Mouse (Mus musculus): ENCODE measurements around the gene Slc2a4. TPM values are rescaled to one million over a fixed set of nuclear protein-coding genes. Genes with fewer than 3 reads are reported as not detected.

Slc2a4 gene
- polyA plus RNA-seq, 1 experiment from 2014 or later, result 7.9 TPM

GRCm38 (mm10) chr11:69979827-69980195, 31.8 kb upstream of the Slc2a4 start:
- ATAC-seq (ENCODE audit: low FRiP score) (no peak), DNase-seq (ENCODE audit: low spot score) (no peak)
- WGBS, result 4% methylated on average over 16 of the region's 16 CpGs
- peak overlapping the region; percentile 54 for H3K9ac ChIP-seq (ENCODE audit: low read depth, low read length)
- H3K9me3 ChIP-seq (ENCODE audit: control insufficient read depth, low read length), result no peaks in the 10 kb centered on the region
- peaks cover 11% of the 10 kb centered on the region for H3K4me1 ChIP-seq (replicated peaks; ENCODE audit: control insufficient read depth, insufficient read depth, low read length)
- H3K4me2 ChIP-seq (replicated peaks; ENCODE audit: low read depth, low read length), result peak overlapping the region; percentile 77
- H3K4me3 ChIP-seq (ENCODE audit: low read depth, low read length), result peak overlapping the region; percentile 94
- H3K36me3 ChIP-seq (ENCODE audit: control insufficient read depth, insufficient read depth, low read length), result no peaks in the 10 kb centered on the region; the same call in 1 of the 2 replicates
- peak overlapping the region; percentile 99 for H3K27ac ChIP-seq (ENCODE audit: low read depth, low read length)
- H3K27me3 ChIP-seq (ENCODE audit: control insufficient read depth, insufficient read depth, low read length), result no peaks in the 10 kb centered on the region

DNA sequence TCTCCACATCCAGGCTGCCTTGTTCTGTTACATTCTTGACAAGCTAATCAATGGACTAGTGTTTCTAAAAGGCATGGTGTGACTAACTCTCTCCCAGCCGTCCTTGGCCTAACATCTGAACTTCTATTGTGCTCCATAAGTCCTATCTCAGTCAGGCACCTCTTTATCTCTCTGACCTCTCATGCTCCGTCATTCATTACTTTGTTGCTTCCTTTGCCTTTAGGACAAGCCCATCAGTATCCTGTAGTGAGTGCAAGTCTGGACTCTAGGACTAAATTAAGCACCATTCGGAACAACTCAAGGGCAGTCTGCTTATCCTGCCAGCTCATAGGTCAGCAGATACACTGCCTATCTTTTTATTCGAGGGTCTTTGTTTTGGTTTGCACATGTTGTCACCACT, 28.3 kb upstream of the Slc2a4 start:
- no peak for DNase-seq (ENCODE audit: low spot score)

DNA sequence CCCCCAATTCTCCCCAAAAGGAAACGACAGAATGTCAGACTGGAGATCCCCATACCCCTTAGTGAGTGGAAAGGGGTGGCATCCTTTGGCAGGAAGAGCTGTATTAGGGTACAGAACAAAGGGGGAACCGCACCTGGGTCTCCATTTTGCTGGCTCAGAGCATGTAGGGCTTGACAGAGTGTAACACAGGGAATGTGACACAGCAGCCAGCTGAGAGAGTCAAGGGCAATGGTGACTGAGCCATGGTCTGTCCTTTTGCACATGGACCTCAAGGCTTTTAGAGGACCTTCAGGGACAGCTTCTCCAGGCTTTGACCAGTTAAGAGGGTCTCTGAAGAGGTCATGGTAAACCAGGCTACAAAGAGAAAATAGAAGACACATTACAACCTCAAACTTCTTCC, 26.9 kb upstream of the Slc2a4 start:
- 94% methylated on average over 2 of the region's 2 CpGs for WGBS
- Histone ChIP-seq H3K4me1 (replicated peaks; ENCODE audit: control insufficient read depth, insufficient read depth, low read length) (no peaks in the 10 kb centered on the region), H3K27me3 (ENCODE audit: control insufficient read depth, insufficient read depth, low read length) (no peaks in the 10 kb centered on the region), H3K27ac (ENCODE audit: low read depth, low read length) (no peak overlapping the region), H3K36me3 (ENCODE audit: control insufficient read depth, insufficient read depth, low read length) (peaks cover 3% of the 10 kb centered on the region; the same call in 1 of the 2 replicates), H3K4me3 (ENCODE audit: low read depth, low read length) (no peak overlapping the region), H3K9ac (ENCODE audit: low read depth, low read length) (no peak overlapping the region), H3K4me2 (replicated peaks; ENCODE audit: low read depth, low read length) (no peak overlapping the region), H3K9me3 (ENCODE audit: control insufficient read depth, low read length) (no peaks in the 10 kb centered on the region)
- ATAC-seq (ENCODE audit: low FRiP score) (no peak), DNase-seq (ENCODE audit: low spot score) (no peak)

More for the DNA sequence above, 28.3 kb upstream of the Slc2a4 start:
- H3K36me3 ChIP-seq (ENCODE audit: control insufficient read depth, insufficient read depth, low read length), result no peaks in the 10 kb centered on the region; the same call in 1 of the 2 replicates
- no peak overlapping the region for H3K27ac ChIP-seq (ENCODE audit: low read depth, low read length)
- H3K4me3 ChIP-seq (ENCODE audit: low read depth, low read length), result no peak overlapping the region
- no peak for ATAC-seq (ENCODE audit: low FRiP score)
- H3K4me1 ChIP-seq (replicated peaks; ENCODE audit: control insufficient read depth, insufficient read depth, low read length), result no peaks in the 10 kb centered on the region
- no peak overlapping the region for H3K4me2 ChIP-seq (replicated peaks; ENCODE audit: low read depth, low read length)
- H3K9ac ChIP-seq (ENCODE audit: low read depth, low read length), result no peak overlapping the region
- WGBS, result 86% methylated on average over 4 of the region's 4 CpGs
- no peaks in the 10 kb centered on the region for H3K27me3 ChIP-seq (ENCODE audit: control insufficient read depth, insufficient read depth, low read length)
- no peaks in the 10 kb centered on the region for H3K9me3 ChIP-seq (ENCODE audit: control insufficient read depth, low read length)

GRCm38 (mm10) chr11:69970775-69971174, 22.8 kb upstream of the Slc2a4 start:
- WGBS, result 86% methylated on average over 3 of the region's 3 CpGs
- H3K9ac ChIP-seq (ENCODE audit: low read depth, low read length), result no peak overlapping the region
- no peak overlapping the region for H3K4me3 ChIP-seq (ENCODE audit: low read depth, low read length)
- H3K27me3 ChIP-seq (ENCODE audit: control insufficient read depth, insufficient read depth, low read length), result peaks cover 21% of the 10 kb centered on the region
- peaks cover 3% of the 10 kb centered on the region; the same call in 1 of the 2 replicates for H3K36me3 ChIP-seq (ENCODE audit: control insufficient read depth, insufficient read depth, low read length)
- H3K4me1 ChIP-seq (replicated peaks; ENCODE audit: control insufficient read depth, insufficient read depth, low read length), result 0 out of 2 replicates have a peak, but pooled peaks cover 2% of the 10 kb centered on the region
- H3K9me3 ChIP-seq (ENCODE audit: control insufficient read depth, low read length), result no peaks in the 10 kb centered on the region
- no peak overlapping the region for H3K4me2 ChIP-seq (replicated peaks; ENCODE audit: low read depth, low read length)
- no peak overlapping the region for H3K27ac ChIP-seq (ENCODE audit: low read depth, low read length)
- ATAC-seq (ENCODE audit: low FRiP score) (no peak), DNase-seq (ENCODE audit: low spot score) (no peak)

- H3K4me1 ChIP-seq (replicated peaks; ENCODE audit: control insufficient read depth, insufficient read depth, low read length), result peaks cover 2% of the 10 kb centered on the region; the same call in 1 of the 2 replicates
- H3K36me3 ChIP-seq (ENCODE audit: control insufficient read depth, insufficient read depth, low read length), result peaks cover 3% of the 10 kb centered on the region; the same call in 1 of the 2 replicates
- no peak for DNase-seq (ENCODE audit: low spot score)
- H3K4me2 ChIP-seq (replicated peaks; ENCODE audit: low read depth, low read length), result no peak overlapping the region
- ATAC-seq (ENCODE audit: low FRiP score), result no peak
- no peak overlapping the region for H3K4me3 ChIP-seq (ENCODE audit: low read depth, low read length)
- no peak overlapping the region for H3K27ac ChIP-seq (ENCODE audit: low read depth, low read length)
- no peak overlapping the region for H3K9ac ChIP-seq (ENCODE audit: low read depth, low read length)
- H3K9me3 ChIP-seq (ENCODE audit: control insufficient read depth, low read length), result no peaks in the 10 kb centered on the region
- peaks cover 26% of the 10 kb centered on the region for H3K27me3 ChIP-seq (ENCODE audit: control insufficient read depth, insufficient read depth, low read length)
- WGBS, result 85% methylated on average over 6 of the region's 6 CpGs
Measured at GRCm38 (mm10) chr11:69970222-69970621, 22.2 kb upstream of the Slc2a4 start.

- DNase-seq (ENCODE audit: low spot score), result no peak
- WGBS, result 88% methylated on average over 4 of the region's 4 CpGs
- peaks cover 2% of the 10 kb centered on the region; the same call in 1 of the 2 replicates for H3K4me1 ChIP-seq (replicated peaks; ENCODE audit: control insufficient read depth, insufficient read depth, low read length)
Measured at GRCm38 (mm10) chr11:69968793-69969192, 20.8 kb upstream of the Slc2a4 start.

GRCm38 (mm10) chr11:69966860-69967517, 19.0 kb upstream of the Slc2a4 start:
- 0 out of 2 replicates have a peak, but pooled peaks cover 3% of the 10 kb centered on the region for H3K36me3 ChIP-seq (ENCODE audit: control insufficient read depth, insufficient read depth, low read length)
- ATAC-seq (ENCODE audit: low FRiP score) (no peak), DNase-seq (ENCODE audit: low spot score) (no peak)
- peak overlapping the region; percentile 26 for H3K4me2 ChIP-seq (replicated peaks; ENCODE audit: low read depth, low read length)
- H3K9me3 ChIP-seq (ENCODE audit: control insufficient read depth, low read length), result no peaks in the 10 kb centered on the region
- H3K4me1 ChIP-seq (replicated peaks; ENCODE audit: control insufficient read depth, insufficient read depth, low read length), result peaks cover 2% of the 10 kb centered on the region; the same call in 1 of the 2 replicates
- 41% methylated on average over 17 of the region's 17 CpGs for WGBS
- no peak overlapping the region for H3K9ac ChIP-seq (ENCODE audit: low read depth, low read length)
- H3K27ac ChIP-seq (ENCODE audit: low read depth, low read length), result no peak overlapping the region
- H3K27me3 ChIP-seq (ENCODE audit: control insufficient read depth, insufficient read depth, low read length), result peaks cover 54% of the 10 kb centered on the region
- H3K4me3 ChIP-seq (ENCODE audit: low read depth, low read length), result peak overlapping the region; percentile 20

More at GRCm38 (mm10) chr11:69968793-69969192, 20.8 kb upstream of the Slc2a4 start:
- Histone ChIP-seq H3K27me3 (ENCODE audit: control insufficient read depth, insufficient read depth, low read length) (peaks cover 40% of the 10 kb centered on the region), H3K9me3 (ENCODE audit: control insufficient read depth, low read length) (no peaks in the 10 kb centered on the region), H3K4me2 (replicated peaks; ENCODE audit: low read depth, low read length) (no peak overlapping the region), H3K36me3 (ENCODE audit: control insufficient read depth, insufficient read depth, low read length) (0 out of 2 replicates have a peak, but pooled peaks cover 3% of the 10 kb centered on the region), H3K9ac (ENCODE audit: low read depth, low read length) (no peak overlapping the region), H3K4me3 (ENCODE audit: low read depth, low read length) (no peak overlapping the region), H3K27ac (ENCODE audit: low read depth, low read length) (no peak overlapping the region)
- ATAC-seq (ENCODE audit: low FRiP score), result no peak

- H3K36me3 ChIP-seq (ENCODE audit: control insufficient read depth, insufficient read depth, low read length), result 0 out of 2 replicates have a peak, but pooled peaks cover 3% of the 10 kb centered on the region
- H3K4me1 ChIP-seq (replicated peaks; ENCODE audit: control insufficient read depth, insufficient read depth, low read length), result peaks cover 2% of the 10 kb centered on the region; the same call in 1 of the 2 replicates
- peak overlapping the region; percentile 20 for H3K4me3 ChIP-seq (ENCODE audit: low read depth, low read length)
- peak overlapping the region; percentile 3; the same call in 1 of the 2 replicates for H3K9ac ChIP-seq (ENCODE audit: low read depth, low read length)
- DNase-seq (ENCODE audit: low spot score) (peak; percentile 54), ATAC-seq (ENCODE audit: low FRiP score) (no peak)
- no peak overlapping the region for H3K27ac ChIP-seq (ENCODE audit: low read depth, low read length)
- H3K4me2 ChIP-seq (replicated peaks; ENCODE audit: low read depth, low read length), result peak overlapping the region; percentile 26
- H3K9me3 ChIP-seq (ENCODE audit: control insufficient read depth, low read length), result no peaks in the 10 kb centered on the region
- peaks cover 57% of the 10 kb centered on the region for H3K27me3 ChIP-seq (ENCODE audit: control insufficient read depth, insufficient read depth, low read length)
- 1% methylated on average over 59 of the region's 59 CpGs for WGBS
Measured at GRCm38 (mm10) chr11:69966006-69966859, 18.2 kb upstream of the Slc2a4 start.
